Mouse (Mus musculus) urinary bladder, adult 18-20 months (tissue): ENCODE measurements around the gene Brsk2.

Experiments used
- DNase-seq, 2 experiments: peaks; one replicate each; pipeline ENCODE4 v3.0.0; 2022; ENCODE audit warnings: low spot score in 2 of 2, mixed read lengths in 2 of 2

Gene Brsk2

DNA sequence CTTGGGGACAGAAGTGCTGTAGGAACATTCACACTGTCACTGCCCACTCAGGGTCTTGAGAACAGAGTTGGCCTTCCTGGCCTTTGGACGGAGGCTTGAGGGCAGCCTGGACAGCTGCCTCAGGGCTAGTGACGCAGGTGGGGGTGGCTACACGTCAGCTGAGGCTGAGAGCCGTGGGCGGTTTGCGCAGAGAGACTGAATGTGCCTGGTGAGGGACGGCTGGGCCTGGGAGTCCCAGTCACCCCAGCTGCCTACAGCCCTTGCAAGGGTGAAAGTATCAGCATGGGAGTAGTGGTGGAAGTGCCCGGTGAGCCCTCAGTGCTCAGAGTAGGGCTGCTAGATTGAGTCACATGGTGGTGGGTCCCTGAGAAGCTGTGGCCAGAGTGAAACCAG is 6.6 kb downstream of the Brsk2 start:
- no peak for DNase-seq

DNA sequence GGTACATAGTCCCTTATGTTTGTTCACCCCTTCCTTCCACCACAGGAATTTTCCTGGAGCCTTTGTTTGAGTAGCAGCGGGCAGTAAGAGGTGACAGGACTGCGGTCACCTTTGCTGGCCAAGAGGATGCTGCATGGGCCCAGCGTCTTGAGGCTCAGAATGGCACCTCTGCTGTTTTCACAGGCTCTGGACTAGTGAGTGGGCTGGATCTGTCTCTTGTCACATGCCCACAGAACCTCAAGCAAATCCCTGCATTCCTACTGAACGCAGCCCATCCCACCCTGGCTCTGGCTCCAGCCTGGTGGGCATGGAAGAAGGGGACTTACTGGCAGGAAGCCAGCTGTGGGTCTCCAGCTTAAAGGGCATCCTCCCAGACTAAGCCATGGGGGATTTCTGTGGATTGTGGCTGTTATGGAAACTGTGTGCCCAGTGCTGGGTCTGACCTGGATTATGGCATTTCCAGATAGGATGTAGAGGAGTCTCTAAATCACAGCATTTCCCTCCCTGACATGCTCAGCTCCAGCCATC is 8.0 kb downstream of the Brsk2 start:
- no peak for DNase-seq

DNA sequence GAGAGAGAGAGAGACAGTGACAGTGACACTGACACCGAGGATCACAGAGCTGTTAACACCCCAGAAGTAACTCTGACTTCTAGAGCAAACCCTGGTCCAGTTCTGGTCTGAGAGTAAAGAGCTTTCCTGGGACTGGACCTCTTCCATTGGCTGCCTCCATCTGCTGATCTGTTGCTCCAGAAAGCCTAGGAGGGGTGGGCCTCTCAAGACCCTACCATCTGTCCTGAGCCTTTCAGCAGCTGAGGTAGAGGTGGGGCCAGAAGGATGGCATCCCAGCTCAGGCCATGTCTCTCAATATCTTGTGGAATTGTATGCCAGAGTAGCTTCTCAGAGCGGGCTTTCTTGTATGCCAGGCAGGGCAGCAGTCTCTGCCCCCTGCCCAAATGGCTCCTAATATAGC is 8.7 kb downstream of the Brsk2 start:
- DNase-seq = no peak

DNA sequence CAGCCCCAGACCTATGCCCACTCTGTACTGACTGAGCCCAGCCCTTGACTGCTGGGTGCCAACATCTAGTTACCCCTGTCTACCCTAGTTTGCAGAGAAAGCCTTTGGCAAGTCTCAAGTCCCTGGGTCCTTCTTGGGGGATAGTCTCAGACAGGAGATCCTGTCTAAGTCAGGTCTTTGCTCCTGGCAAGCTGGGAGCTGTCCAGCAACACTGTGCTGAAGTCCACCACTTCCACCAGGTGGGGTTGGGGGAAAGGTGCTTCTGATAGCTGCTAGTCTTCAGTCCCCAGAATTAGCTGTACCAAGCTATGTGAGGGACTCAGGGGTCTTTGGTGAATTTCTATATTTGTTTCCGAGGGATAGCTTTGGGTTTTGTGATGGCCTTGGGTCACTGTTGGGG is 9.6 kb downstream of the Brsk2 start:
- DNase-seq = no peak

DNA sequence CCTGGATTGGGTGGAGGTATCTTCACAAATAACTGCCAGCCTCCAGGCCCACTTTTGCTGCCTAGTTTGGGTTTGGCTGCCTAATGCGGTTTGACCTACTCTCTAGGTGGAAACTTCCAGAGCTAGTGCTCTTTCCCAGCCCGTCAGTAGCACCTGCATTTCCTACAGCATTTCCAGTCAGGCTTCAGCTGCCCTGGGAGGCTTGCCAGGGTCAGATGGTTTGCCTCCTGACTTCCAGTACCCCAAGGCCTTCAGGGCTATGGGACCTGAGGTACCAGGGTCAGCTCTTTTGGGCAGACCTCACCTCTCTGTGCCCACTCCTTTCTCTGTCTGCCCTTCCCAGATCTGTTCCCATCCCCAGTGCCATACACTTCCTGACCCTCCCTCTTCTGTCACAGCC is 11.4 kb downstream of the Brsk2 start:
- DNase-seq = no peak

DNA sequence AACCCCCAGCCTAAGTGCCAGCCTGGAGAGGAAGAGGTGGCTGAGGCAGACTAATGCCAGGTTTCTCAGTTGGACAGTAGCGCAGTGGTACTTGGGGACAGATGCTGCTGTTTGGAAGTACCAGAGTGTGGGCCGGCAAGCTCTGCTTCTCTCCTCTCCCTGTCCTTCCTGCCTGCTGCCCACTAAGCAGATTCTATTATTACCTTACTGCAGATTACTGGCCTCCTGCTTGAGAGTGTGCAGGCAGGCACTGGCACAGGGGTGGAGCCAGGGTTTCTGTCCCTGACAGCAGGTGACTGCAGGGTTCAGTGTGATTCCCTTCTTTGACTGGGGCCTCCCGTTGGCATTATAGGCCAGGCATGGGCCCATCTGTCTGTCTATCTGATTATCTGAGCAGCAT is 11.9 kb downstream of the Brsk2 start:
- no peak for DNase-seq

DNA sequence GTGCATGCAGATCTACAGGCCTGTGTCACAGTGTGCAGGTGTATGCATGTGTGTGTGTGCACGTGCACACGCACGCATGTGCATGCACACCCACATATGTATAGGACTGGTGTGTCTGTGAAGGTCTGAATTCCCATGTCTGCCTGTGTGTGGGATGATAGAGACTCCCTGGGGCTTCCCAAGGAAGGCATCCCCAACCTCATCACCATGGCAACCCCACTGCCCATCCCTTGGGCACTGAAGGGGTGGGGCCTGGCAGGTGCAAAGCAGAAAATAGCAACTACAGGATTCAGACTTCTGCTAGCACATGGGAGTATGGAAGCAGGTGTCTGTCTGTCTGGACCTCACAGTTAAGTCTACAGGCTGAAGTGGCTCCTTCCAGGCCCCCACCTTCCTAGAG is 13.0 kb downstream of the Brsk2 start:
- no peak for DNase-seq

DNA sequence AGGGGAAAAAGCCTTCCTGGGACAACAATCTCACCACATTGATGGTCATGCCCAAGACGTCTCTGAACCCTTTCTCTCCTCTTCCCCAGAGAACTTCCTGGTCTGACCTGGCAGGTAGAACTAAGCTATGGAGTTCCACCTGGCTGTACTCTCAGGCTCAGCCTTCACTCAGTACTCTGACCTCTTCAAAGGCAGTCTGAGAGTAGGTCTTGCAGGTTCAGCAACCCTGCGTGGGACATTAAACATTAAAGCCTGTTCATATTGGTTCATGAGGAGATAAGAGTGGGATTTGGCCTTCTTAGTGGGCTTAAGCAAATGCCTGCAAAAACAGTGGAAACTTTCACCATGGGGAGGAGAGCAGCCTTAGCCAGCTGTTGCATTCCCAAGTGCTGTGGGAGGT is 16.7 kb downstream of the Brsk2 start:
- no peak for DNase-seq

DNA sequence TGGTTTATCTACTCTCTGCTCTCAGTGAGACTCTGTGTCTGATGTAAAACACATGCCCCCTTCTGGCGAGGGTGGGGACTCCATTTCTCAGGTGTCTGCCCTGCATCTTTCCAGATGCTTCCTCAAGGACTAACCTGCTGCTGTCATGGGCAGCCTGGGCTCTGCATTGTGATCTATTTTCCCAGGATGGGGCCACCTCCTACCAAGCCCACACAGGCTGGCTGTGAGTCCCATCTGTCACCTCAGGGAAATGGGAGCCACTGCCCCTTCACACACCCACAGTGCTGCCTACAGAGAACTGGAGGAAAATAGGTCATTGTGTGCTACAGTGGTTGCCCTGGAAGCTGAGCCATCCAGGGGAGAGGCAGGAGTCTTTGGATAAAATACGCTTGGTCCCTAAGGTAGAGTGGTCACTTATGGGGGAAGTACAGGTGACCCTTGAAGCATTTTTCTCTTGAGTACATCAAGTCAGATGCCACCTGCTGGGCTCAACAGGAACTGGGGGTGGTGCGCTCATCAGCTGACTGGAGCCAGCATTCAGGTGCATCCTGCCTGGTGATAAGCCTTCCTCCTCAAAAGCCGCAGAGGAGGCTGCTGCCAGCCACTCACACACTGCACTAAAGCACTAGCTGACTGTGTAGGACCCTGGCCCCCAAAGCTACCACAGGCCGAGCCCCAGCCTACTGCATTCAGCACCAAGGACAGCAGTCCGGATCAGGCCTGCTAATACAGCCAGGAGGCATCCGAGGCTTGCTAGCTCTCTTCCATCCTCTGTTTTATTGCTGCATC is 23.5 kb downstream of the Brsk2 start:
- DNase-seq = no peak

DNA sequence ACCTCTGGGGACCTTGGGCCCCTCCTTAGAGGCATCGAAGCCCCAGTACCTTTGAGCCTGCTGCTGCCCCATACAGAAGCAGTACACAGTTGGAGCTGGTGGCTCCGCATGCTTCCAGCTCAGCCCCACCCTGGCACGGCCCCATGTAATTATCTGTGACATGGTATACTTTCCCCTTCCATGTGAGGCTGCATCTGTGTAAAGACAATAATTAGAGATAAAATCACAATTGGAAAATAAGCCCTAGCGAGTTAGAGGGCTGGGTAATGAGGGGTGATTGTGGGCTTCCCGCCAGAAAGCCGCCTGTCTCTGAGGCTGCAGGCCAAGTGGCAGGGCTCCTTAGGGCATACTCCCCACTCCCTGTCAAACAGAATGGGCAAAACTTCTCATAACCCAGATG is 28.5 kb downstream of the Brsk2 start:
- DNase-seq = no peak

DNA sequence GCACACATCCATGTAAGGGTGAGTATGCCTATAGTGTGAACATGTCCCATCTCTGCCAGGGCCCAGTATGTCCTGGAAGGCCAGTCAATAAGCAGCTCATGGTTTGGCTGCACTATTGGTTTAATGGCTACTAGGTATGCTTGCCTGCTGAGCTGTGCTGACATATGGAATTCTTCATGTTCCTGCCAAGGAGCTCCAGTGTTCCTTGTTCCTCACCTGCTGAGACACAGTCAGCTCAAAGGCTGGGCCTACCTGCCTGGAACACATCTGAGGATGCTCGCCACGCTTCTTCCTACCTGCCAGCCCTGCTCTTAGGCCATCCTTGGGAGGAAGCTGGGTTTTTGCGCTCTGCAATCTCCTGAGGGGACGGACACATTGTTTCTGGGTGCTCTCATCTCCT is 29.7 kb downstream of the Brsk2 start:
- no peak for DNase-seq

DNA sequence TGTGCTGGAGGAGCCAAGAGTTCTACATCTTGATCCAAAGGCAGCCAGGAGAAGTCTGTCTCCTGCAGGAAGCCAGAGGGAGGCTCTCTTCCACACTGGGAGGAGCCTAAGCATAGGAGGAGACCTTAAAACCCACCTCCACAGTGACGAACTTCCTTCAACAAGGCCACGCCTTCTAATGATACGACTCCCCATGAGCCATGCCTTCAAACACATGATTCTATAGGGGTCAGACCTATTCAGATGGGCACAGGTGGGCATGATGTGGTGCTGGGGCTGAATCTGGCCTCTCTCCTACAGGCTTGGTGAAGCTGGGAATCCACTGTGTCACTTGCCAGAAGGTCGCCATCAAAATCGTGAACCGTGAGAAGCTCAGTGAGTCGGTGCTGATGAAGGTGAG is 31.7 kb downstream of the Brsk2 start:
- no peak for DNase-seq

DNA sequence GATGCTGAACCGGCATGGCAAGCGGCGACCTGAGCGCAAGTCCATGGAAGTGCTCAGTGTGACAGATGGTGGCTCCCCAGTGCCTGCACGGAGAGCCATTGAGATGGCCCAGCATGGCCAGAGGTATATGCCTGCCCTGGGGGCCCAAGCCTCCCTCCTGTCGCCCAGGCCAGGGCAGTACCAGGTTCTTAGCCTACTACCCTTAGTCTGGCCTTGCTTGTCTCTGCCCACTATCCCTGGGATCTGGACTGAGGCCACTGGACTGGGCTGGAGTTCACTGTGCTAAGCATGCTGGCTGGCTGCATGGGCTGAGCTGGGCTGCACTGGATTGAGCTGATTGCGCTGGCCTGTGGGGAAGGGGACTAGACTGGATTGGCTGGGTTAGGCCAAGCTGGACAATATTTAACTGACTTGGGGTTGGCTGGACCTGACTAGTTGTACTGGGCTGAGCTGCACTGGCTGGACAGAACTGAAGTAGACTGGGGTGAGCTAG is 38.8 kb downstream of the Brsk2 start:
- no peak for DNase-seq

DNA sequence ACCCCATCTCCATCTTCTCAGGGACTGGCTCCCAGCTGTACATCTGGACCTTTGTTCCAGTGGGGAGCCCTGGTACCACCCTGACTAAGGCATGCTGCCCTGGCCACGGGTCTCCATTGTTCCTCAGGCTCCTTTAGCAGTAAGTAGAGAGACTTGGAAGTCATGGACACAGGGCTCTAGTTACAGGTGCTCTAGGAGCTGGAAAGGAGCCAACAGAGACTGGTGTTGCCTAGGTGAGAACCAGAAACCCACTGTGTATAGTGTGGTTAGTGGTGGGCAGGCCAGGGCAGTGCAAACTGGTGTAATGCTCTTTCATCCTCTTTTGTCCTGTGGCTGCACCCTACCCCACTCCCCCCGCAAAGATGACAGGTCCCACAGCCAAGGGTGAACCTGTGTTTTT is 41.6 kb downstream of the Brsk2 start:
- no peak for DNase-seq

DNA sequence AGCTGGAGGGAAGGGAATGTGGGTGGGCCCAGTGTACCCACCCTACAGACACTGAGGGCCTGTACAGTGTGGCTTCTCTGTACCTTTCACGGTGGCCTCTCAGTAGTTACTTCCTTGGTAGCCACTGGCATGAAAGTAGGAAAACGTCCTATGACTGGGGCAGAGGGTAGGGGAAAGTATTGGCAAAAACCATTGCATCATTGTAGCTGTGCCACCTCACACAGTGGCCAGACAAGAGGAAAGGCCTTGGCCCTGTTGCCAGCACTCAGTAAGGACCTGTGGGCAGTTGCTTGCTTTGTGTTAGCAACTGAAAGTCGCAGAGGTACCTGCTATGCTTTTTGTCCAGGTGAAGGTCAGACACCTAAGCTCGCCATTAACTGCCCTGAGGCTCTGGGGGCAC is 44.6 kb downstream of the Brsk2 start:
- no peak for DNase-seq

DNA sequence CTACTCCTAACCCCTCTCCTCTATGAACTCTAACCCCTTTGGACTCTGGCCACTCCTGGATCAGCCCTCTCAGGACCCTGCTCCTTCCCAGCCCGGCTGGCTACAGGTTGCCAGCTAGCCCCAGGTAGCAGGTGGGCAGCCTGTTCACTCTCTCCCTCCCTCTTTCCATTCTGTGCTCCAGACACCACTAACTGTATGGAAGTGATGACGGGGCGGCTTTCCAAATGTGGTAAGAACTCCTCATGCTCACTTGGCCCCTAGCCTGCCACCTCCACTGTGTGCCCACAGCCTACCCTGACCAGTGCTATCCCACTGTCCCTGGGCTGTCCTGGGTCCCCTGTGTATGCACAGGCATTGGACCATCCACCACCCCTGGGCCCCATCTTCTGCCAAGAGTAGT is 51.1 kb downstream of the Brsk2 start:
- no peak for DNase-seq

DNA sequence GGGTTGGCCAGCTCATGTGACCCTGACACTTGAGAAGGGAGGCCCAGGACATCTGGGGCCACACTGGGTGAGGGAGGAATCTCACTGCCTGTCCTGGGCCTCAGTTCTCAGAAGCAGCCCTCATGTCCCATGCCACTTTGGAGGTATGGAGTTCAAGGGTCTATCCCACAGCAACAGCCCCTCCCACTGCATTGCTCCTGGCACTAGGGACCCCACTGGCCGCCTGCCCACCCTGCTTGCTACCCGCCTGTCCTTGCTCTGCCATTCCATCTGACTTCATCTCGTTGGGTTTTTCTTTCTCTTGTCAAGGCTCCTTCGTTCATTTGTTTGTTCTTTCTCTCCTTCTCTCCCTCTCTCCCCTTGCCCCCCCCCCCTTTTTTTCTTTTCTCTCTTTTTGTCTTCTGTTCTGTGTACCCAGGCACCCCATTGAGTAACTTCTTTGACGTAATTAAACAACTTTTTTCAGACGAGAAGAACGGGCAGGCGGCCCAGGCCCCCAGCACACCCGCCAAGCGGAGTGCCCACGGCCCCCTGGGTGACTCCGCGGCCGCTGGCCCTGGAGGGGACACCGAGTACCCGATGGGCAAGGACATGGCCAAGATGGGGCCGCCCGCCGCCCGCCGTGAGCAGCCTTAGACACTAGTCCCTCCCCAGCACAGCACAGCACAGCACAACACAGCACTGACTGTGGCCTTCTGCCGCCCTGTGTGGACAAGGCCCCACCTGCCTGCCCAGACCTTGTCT is 52.2 kb downstream of the Brsk2 start:
- DNase-seq = no peak

DNA sequence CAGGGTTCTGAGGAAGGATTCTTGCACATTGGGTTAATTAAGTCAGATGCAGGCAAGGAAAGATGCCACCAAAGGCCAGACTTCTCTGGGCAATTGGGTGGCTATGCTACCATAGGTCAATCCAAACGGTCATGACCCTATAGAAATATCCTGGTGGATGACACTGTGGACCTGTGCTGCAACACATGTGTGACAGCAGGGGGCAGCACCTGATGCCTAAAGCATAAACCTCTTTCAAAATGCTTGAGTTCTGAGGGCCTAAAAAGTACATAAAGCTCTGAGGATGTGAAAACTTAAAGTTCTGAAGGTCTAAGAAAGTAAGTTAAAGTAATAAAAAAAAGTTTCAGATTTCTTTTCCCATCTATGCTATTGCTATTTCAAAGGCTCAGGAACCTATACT is 67.0 kb downstream of the Brsk2 start:
- no peak for DNase-seq

DNA sequence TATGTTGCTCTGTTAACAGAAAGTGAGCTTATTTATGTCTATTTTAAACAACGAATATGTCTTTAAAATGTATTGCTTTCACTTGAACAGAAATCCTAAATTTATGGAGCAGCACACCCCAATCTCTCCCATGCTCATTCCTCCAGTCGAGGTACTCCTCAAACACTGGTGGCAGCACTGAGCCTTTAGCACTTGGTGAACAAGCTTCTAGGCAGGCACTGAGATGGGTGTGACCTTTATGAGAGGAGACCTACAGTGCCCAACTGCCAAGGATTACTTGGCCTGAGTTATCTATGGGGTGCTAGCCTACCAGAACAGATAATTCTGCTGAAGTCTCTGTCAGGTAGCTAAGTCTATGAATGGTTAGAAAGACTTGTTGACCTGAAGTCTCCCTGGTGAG is 70.1 kb downstream of the Brsk2 start:
- DNase-seq = no peak

DNA sequence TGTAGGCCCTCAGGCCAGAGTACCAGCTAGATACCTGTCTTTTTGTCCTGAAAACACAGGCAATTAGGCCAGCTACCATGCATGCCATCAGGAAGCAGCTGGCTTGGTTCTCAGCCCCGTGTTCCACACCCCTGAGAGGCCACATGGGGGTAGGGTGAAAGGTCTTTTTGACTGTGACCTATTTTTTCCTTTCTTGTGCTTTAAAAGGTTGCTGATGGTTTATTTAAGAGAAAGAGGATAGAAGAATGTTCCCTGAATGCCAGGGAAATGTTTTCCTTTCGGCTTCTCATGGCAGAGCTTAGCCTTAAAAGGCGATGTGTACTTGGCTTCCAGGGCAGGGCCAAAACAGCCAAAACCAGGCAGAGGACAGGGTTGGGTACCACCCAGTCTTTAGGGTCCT is 71.3 kb downstream of the Brsk2 start:
- DNase-seq = no peak

DNA sequence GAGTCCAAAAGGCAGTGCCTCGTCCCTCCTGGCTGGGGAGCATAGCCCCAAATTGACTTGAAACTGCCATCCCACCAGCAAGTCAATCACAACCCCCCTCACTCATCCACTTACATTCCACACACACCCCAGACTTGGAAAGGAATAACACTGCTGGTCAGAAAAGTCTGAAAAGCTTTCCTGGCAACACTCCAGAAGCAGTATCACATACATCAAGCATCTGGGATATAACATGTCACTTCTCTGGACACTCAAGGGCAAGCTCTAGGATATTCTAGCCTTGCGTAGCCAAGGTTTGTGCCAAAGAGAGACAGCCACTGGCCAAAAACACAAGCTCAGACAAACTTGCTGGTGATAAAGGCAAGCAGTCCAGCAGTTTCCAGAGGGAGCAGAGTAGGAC is 75.6 kb downstream of the Brsk2 start:
- DNase-seq = no peak

DNA sequence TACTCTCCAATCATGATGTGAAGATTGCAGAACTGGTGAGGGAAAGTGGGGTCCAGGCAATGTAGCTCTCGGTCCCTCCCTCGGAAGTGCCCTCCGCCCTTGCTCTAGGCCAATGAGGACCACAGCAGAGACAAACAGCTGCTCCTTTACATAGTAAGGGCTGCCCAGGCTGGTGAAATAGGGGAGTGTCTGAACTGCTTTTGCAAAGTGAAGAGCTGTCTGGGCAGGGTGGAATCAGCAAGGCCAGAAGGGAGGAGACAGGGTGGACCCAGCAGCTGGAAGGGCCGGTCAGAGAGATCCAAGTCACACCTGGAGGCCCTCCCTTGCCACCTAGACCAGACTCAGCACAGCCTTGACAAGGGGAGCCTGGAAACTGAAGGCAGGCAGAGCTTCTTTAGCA is 76.4 kb downstream of the Brsk2 start:
- DNase-seq = no peak

DNA sequence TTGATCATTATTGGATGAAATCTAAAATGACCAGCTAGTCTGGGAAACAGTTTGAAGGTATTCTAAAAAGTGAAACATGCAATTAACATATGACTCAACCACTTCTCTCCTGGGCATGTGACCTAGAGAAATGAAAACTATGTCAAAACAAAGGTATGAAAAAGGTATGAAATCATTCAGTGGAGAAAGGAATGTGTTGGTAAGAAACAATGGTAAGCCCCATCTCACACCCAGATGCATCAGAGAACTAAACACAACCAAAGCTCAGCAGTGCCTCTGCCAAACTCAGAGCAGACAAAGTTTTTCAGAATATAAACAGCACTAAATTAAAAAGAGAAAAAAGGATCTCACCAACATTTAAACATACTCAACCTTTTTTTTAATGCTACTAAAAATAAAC is 80.5 kb downstream of the Brsk2 start:
- no peak for DNase-seq
